Mouse (Mus musculus): ENCODE measurements around the gene Siglecg. TPM values are rescaled to one million over a fixed set of nuclear protein-coding genes. Genes with fewer than 3 reads are reported as not detected.
A peak's percentile ranks its signal among the peaks of the same experiment; 100 is the strongest.

Gene Siglecg
- polyA plus RNA-seq, 2 experiments from 2014 or later: 2.5 TPM; not detected in 1

GRCm38 (mm10) chr7:43442684-43443083 is 34.7 kb downstream of the Siglecg start:
- no peak for ATAC-seq

GRCm38 (mm10) chr7:43443126-43443916 is 35.3 kb downstream of the Siglecg start:
- peak; percentile 83 for ATAC-seq

GRCm38 (mm10) chr7:43443917-43444293 is 35.9 kb downstream of the Siglecg start, which contains the start of the genes Etfb and Gm45233:
TSS of gene Etfb (plus strand) at chr7:43444083.
TSS of gene Gm45233 (plus strand) at chr7:43444128.
- peak; percentile 94 for ATAC-seq

- no peak for ATAC-seq
Observed at GRCm38 (mm10) chr7:43447801-43448200, 39.8 kb downstream of the Siglecg start.

- no peak for ATAC-seq
Observed at GRCm38 (mm10) chr7:43448246-43448645, 40.2 kb downstream of the Siglecg start.

GRCm38 (mm10) chr7:43449811-43450210 is 41.8 kb downstream of the Siglecg start:
- no peak for ATAC-seq

- no peak for ATAC-seq
Observed at GRCm38 (mm10) chr7:43451726-43452125, 43.7 kb downstream of the Siglecg start.

- peak; percentile 60 for ATAC-seq
Observed at GRCm38 (mm10) chr7:43452609-43453008, 44.6 kb downstream of the Siglecg start.

GRCm38 (mm10) chr7:43453599-43454355 is 45.8 kb downstream of the Siglecg start:
- ATAC-seq: no peak

- ATAC-seq: no peak
Observed at GRCm38 (mm10) chr7:43454371-43454770, 46.4 kb downstream of the Siglecg start.

- ATAC-seq: no peak
Observed at GRCm38 (mm10) chr7:43462851-43463250, 54.8 kb downstream of the Siglecg start, which contains the start of gene Vsig10l. TSS of gene Vsig10l (plus strand) at chr7:43463151.

GRCm38 (mm10) chr7:43463976-43464375 is 56.0 kb downstream of the Siglecg start:
- no peak for ATAC-seq

GRCm38 (mm10) chr7:43464864-43465343 is 56.9 kb downstream of the Siglecg start:
- ATAC-seq: peak; percentile 0

GRCm38 (mm10) chr7:43465344-43466098 is 57.5 kb downstream of the Siglecg start:
- ATAC-seq: peak; percentile 86

GRCm38 (mm10) chr7:43466099-43466694 is 58.2 kb downstream of the Siglecg start:
- peak; percentile 69 for ATAC-seq

Other genes with a start within 250 kb of the Siglecg start
- 10 to 100 TPM; 15.3 to 18.5 TPM for gene Zfp715, start 94.9 kb upstream of the Siglecg start, polyA plus RNA-seq (2017; shearing (Covaris generic))
- not detected for gene Siglecf, start 56.9 kb upstream of the Siglecg start, polyA plus RNA-seq (2017; shearing (Covaris generic))
- gene Lim2, start 19.5 kb downstream of the Siglecg start, polyA plus RNA-seq (2017; shearing (Covaris generic)): not detected
- 100 to 1,000 TPM; 106 to 121 TPM for gene Nkg7, start 28.9 kb downstream of the Siglecg start, polyA plus RNA-seq (2017; shearing (Covaris generic))
- gene Cldnd2, start 32.6 kb downstream of the Siglecg start, polyA plus RNA-seq (2017; shearing (Covaris generic)): not detected
- 100 to 1,000 TPM; 177 to 184 TPM for gene Etfb, start 35.9 kb downstream of the Siglecg start, polyA plus RNA-seq (2017; shearing (Covaris generic))
- gene Gm45233, start 35.9 kb downstream of the Siglecg start, polyA plus RNA-seq (2017; shearing (Covaris generic)): not detected
- gene Vsig10l, start 54.9 kb downstream of the Siglecg start, polyA plus RNA-seq (2017; shearing (Covaris generic)): 1 to 10 TPM; 1.7 to 3.2 TPM
- gene Iglon5, start 81.9 kb downstream of the Siglecg start, polyA plus RNA-seq (2017; shearing (Covaris generic)): under 1 TPM in 1 of 2 experiments, not detected in 1; 0.15 TPM
- gene 4931406B18Rik, start 97.7 kb downstream of the Siglecg start, polyA plus RNA-seq (2017; shearing (Covaris generic)): not detected
- gene Cd33, start 136.2 kb downstream of the Siglecg start, polyA plus RNA-seq (2017; shearing (Covaris generic)): not detected
- gene Zfp658, start 154.1 kb downstream of the Siglecg start, polyA plus RNA-seq (2017; shearing (Covaris generic)): 1 to 10 TPM; 6.4 TPM
- gene Zfp719, start 171.4 kb downstream of the Siglecg start, polyA plus RNA-seq (2017; shearing (Covaris generic)): 10 to 100 TPM; 10.9 to 12.9 TPM
- gene Zfp819, start 199.0 kb downstream of the Siglecg start, polyA plus RNA-seq (2017; shearing (Covaris generic)): not detected
- not detected for gene Ceacam18, start 226.5 kb downstream of the Siglecg start, polyA plus RNA-seq (2017; shearing (Covaris generic))

Data from CD4-positive, CD25-positive, alpha-beta regulatory T cell, adult 4 months (primary cell).